22 mouse cellular contexts compared by ENCODE assay signal in genomic region chr4:49788971-49789370, GRCm38 (mm10). TPM values are rescaled to one million over a fixed set of nuclear protein-coding genes. Genes with fewer than 3 reads are reported as not detected.
DNase-seq lines count a peak whose midpoint lies in the region; ATAC-seq and TF ChIP-seq lines count a peak whose summit lies in the region.
"Had no signal": no experiment of that assay in that cellular context is flagged by ENCODE, and none has a peak within 500 bp of the region (broad histone marks: within the 10 kb centered on the region; RNA-seq: fewer than 3 reads in every experiment).

No protein-coding gene starts in this region.

- no peak overlapping the region for H3K9ac ChIP-seq in lung, embryonic 14.5 days
- H3K9ac ChIP-seq in lung, embryonic 16.5 days (ENCODE audit: low read length), result no peak overlapping the region
- H3K9ac ChIP-seq: embryonic facial prominence, embryonic 13.5 days; embryonic facial prominence, embryonic 15.5 days; forebrain, embryonic 12.5 days had no signal

- no peaks in the 10 kb centered on the region for H3K4me1 ChIP-seq in lung, embryonic 14.5 days (ENCODE audit: insufficient read depth)
- no peaks in the 10 kb centered on the region for H3K4me1 ChIP-seq in lung, embryonic 16.5 days (replicated peaks; ENCODE audit: control insufficient read depth, insufficient read depth, low read length)
- no peaks in the 10 kb centered on the region for H3K4me1 ChIP-seq in lung, adult 2 months (ENCODE audit: control insufficient read depth, insufficient read depth, low read length)
- H3K4me1 ChIP-seq: embryonic facial prominence, embryonic 13.5 days; embryonic facial prominence, embryonic 15.5 days; forebrain, embryonic 10.5 days had no signal

- H3K4me2 ChIP-seq in lung, embryonic 14.5 days, result no peak overlapping the region
- H3K4me2 ChIP-seq in lung, embryonic 16.5 days (ENCODE audit: low read depth, low read length), result no peak overlapping the region
- H3K4me2 ChIP-seq: embryonic facial prominence, embryonic 13.5 days; embryonic facial prominence, embryonic 15.5 days; forebrain, embryonic 12.5 days had no signal

- H3K4me3 ChIP-seq in lung, embryonic 14.5 days (ENCODE audit: low read depth, low read length), result no peak overlapping the region
- no peak overlapping the region for H3K4me3 ChIP-seq in lung, embryonic 16.5 days (ENCODE audit: low read length)
- no peak overlapping the region for H3K4me3 ChIP-seq in lung, adult 2 months (replicated peaks; ENCODE audit: extremely low read depth, low read depth, low read length)
- H3K4me3 ChIP-seq: embryonic facial prominence, embryonic 13.5 days; embryonic facial prominence, embryonic 15.5 days; erythroblast, embryonic 14.5 days; forebrain, embryonic 10.5 days; forebrain, embryonic 12.5 days had no signal

- 30% methylated on average over 2 of the region's 2 CpGs for WGBS in lung, embryonic 14.5 days
- WGBS in lung, embryonic 16.5 days, result 28% methylated on average over 2 of the region's 2 CpGs
- WGBS in lung, adult 2 months, result 47% methylated on average over 2 of the region's 2 CpGs

- TF ChIP-seq CTCF in lung, embryonic 14.5 days (IDR thresholded peaks at IDR 0.05; ENCODE audit: low read depth), result no peak
- no peak for TF ChIP-seq CTCF in lung, adult 2 months (IDR thresholded peaks at IDR 0.05; ENCODE audit: insufficient read depth, low read length)

- H3K27me3 ChIP-seq in lung, embryonic 14.5 days (ENCODE audit: insufficient read depth, low read length), result no peaks in the 10 kb centered on the region
- no peaks in the 10 kb centered on the region for H3K27me3 ChIP-seq in lung, embryonic 16.5 days (ENCODE audit: control insufficient read depth, insufficient read depth, low read depth, low read length)
- H3K27me3 ChIP-seq: embryonic facial prominence, embryonic 13.5 days; embryonic facial prominence, embryonic 15.5 days; forebrain, embryonic 12.5 days had no signal

- H3K36me3 ChIP-seq in lung, embryonic 14.5 days (ENCODE audit: insufficient read depth), result no peaks in the 10 kb centered on the region
- H3K36me3 ChIP-seq in lung, embryonic 16.5 days (ENCODE audit: control insufficient read depth, insufficient read depth, low read length), result no peaks in the 10 kb centered on the region
- H3K36me3 ChIP-seq: embryonic facial prominence, embryonic 13.5 days; embryonic facial prominence, embryonic 15.5 days; forebrain, embryonic 10.5 days; forebrain, embryonic 12.5 days had no signal

- H3K27ac ChIP-seq in lung, embryonic 14.5 days (ENCODE audit: low read depth), result no peak overlapping the region
- no peak overlapping the region for H3K27ac ChIP-seq in lung, embryonic 16.5 days (ENCODE audit: low read length)
- H3K27ac ChIP-seq: embryonic facial prominence, embryonic 13.5 days; embryonic facial prominence, embryonic 15.5 days; forebrain, embryonic 10.5 days; forebrain, embryonic 12.5 days had no signal

- ATAC-seq in lung, embryonic 14.5 days (ENCODE audit: insufficient read depth), result peak; percentile 60; the same call in 1 of the 2 replicates
- ATAC-seq in lung, embryonic 16.5 days (ENCODE audit: low read depth), result peak; percentile 73
- ATAC-seq: forebrain, embryonic 14.5 days had no signal

- peak; percentile 19 for DNase-seq in kidney, adult 9 months
- DNase-seq in kidney, adult 8-10 months, result no peak
- peak; percentile 60 for DNase-seq in lung, embryonic 14.5 days
- DNase-seq in lung, adult 18-20 months, result no peak
- DNase-seq in lung, adult 2 months, result no peak
- DNase-seq: adrenal gland, adult 2 months; adrenal gland, postnatal 10 days; adrenal gland, postnatal 25 days; cerebellum, adult 11 months; cerebellum, adult 18-20 months; cerebellum, adult 8-10 months; cerebellum, adult 9-11 months; cerebellum, postnatal 14 days; cerebellum, postnatal 36 days; embryo, embryonic 11 days had no signal

- H3K9me3 ChIP-seq in lung, embryonic 14.5 days (ENCODE audit: low read depth, low read length), result no peaks in the 10 kb centered on the region
- no peaks in the 10 kb centered on the region for H3K9me3 ChIP-seq in lung, embryonic 16.5 days (ENCODE audit: control insufficient read depth, low read length)
- H3K9me3 ChIP-seq: embryonic facial prominence, embryonic 13.5 days; embryonic facial prominence, embryonic 15.5 days; forebrain, embryonic 10.5 days; forebrain, embryonic 12.5 days had no signal

- TF ChIP-seq POLR2A in lung, adult 2 months (IDR thresholded peaks at IDR 0.05; ENCODE audit: borderline replicate concordance, extremely low read depth, low read depth, low read length), result no peak

RNA-seq across cellular contexts. Expression of gene Grin3a, which starts 56.6 kb away (rescaled TPM):
- polyA plus RNA-seq in lung, embryonic 14.5 days (2014; fragmentation: Nextera tagmentation; extraction: Ambion mirVana), result 0.45 and 0.55 TPM in 2 replicates
- polyA plus RNA-seq in lung, embryonic 16.5 days (2015; fragmentation: Nextera tagmentation; extraction: Ambion mirVana), result 0.30 and 0.39 TPM in 2 replicates
- polyA plus RNA-seq in lung, adult 2 months (2012; rRNA removed), result 0.05 and 0.08 TPM in 2 replicates
- polyA plus RNA-seq: erythroblast, embryonic 14.5 days had no signal

Comparison
In these comparisons a context has a peak if more than half of its experiments do, and no peak if none do; other contexts are left out.
1. DNase-seq: peak in kidney, adult 9 months (single experiment) and lung, embryonic 14.5 days (single experiment); none in kidney, adult 8-10 months (0 of 2), lung, adult 18-20 months (0 of 2) and lung, adult 2 months (single experiment).